Mouse (Mus musculus) kidney, adult 2 months (tissue): ENCODE results near the gene Ptprd.

Experiments used
- CTCF ChIP-seq: fragments of 200-500 bp; conservative IDR thresholded peaks from 2 replicates; pipeline ENCODE4 v1.5.1; 2011; ENCODE audit warnings: low read depth, mild to moderate bottlenecking, control low read depth, low read length, moderate library complexity, mixed read lengths; ENCODE audit not compliant: insufficient read depth, insufficient read length
- POLR2A ChIP-seq: fragments of 200-500 bp; IDR thresholded peaks from one replicate; pipeline ENCODE4 v1.6.1; 2011; ENCODE audit warnings: low read depth, low read length, control low read depth

DNA sequence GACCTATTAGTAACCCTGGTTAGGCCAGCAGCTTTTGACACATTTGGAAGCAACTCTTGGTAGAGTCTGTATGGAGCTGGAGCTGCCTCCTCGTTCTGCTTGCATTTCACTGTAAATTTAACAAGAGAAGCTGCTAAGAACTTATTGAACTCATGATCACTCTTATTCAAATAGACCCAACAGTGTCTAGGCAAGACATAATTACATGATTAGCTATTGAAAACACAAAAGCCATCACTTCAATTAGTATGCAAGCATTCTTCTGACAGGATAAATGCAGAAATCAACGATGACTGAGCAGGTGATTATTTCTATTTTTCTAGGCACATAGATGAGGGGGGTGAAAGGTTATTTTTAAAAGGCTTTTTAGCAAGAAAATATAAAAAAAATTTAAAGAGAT lies 1104.5 kb downstream of the Ptprd start:
- TF ChIP-seq CTCF, result no peak
- no peak for TF ChIP-seq POLR2A
